Mouse (Mus musculus) lung, postnatal 25 days (tissue): ENCODE measurements at regions not wholly inside any gene's neighbourhood (a gene's known extent, or its start where the extent isn't known, plus 50 kb on each side); places are given as distances from the start of the nearest gene placed in this dataset.
A peak's percentile ranks its signal among the peaks of the same experiment; 100 is the strongest.

Experiments used
- DNase-seq: peaks from one replicate; pipeline ENCODE4 v3.0.0; 2022; ENCODE audit warnings: low spot score

- DNase-seq, result no peak
Observed at GRCm38 (mm10) chr15:42768396-42768795, 2634.2 kb downstream of the 9330182O14Rik start.

DNA sequence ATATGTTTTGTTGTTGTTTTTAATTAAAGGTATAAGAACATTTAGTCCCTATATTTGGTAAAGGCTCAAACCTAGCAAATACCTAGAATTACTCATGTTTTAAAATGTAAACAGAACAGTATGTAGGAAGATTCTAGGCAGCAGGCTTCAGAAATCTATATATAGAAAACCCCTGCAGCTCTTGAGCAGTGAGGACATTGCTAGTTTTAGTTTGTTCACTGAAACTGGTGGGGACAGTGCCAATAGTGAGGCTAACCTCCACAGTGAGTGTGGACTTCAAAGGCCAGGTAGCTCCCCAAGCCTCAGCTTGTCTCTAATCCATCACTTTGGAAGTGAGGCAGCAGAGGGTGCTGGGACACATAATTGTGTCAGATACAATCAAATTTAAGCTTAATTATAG, 2645.7 kb downstream of the 9330182O14Rik start:
- DNase-seq, result no peak

DNA sequence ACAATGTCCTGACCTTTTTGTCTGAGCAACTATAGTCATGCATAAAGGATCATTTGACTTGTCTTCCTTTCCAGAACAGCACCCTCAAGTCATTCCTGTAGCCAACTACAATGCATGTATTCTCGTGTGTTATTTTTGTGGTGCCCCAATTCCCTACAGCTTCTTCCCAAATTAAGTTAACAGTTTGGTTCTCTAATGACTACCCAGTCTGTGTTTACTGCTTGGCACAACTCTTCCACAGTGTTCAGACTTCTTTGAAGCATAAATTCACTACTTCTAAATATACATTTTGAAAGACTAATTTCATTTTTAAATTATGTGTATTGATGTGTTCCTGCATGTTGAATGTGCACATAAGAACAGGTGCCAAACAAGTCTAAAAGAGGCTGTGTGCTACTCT, 2667.1 kb downstream of the 9330182O14Rik start:
- no peak for DNase-seq

- DNase-seq, result no peak
Observed at GRCm38 (mm10) chr15:42810871-42811490, 2676.8 kb downstream of the 9330182O14Rik start.

DNA sequence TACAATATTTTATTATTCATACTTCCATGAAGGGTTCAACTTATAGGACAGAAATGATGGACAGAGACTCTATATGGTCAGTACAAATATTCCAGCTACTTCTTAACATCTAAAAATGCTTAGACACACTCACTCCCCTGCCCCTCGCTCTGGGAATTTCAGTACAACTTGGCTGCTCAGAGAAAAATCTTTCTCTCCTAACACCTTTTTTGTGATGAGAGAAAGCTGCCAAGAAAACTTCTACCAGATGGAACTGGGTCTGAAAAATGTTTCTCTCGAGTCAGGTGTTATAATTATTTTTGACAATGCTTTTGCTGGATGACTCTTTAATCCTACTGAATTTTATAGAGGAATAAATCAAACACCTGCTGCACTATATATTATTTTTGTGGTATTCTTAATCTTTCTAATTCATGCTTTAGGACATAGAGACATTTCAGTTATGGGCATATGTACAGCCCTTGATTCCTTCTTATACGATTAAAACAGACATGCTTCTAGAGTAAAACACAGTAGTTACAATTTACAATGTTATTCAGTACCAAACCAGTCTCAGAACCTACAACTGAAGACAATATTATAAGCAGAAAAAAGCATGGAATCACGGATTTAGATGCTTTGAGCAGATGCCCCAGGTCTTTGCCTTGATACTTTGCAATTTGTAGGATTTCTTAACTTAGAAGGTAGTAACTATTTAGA, 2681.0 kb downstream of the 9330182O14Rik start:
- no peak for DNase-seq

- DNase-seq, result no peak
Observed at GRCm38 (mm10) chr15:42838839-42839238, 2704.7 kb downstream of the 9330182O14Rik start.

DNA sequence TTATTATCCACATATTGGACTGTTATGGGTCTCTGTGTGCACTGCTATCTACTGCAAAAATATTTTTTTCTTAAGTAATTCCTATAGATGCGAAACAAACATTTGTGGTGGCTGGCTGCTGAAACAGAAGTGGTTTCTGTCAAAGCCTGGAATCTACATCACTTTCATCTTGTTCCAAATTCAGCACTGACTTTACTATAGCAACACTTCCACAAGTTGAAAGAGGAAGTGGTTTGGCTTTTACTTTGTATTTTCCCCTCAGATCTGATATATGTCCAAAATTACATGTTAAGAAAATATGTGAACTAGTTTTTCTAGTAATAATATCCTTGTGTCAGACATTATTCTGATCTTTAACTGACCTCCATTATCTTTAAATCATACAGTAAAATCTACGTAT, 2715.8 kb downstream of the 9330182O14Rik start:
- DNase-seq, result no peak

- no peak for DNase-seq
Observed at GRCm38 (mm10) chr15:42872491-42872890, 2738.3 kb downstream of the 9330182O14Rik start.

DNA sequence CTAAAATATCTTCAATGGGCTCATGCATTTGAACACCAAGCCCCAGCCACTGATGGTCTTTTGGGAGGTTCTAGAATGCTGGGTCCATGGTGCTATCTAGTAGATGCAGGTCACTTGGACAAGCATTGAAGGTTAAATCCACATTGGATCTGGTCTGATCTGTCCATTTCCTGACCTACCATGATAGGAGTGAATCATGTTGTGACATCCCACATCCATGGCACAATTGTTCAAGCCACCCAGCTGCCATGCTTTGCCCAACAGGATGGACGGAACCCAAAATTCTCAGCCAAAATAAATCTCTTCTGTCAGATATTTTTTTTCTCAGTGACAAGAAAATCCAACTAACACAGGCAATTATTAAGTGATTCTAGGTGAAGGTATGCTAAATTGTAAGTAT, 2760.4 kb downstream of the 9330182O14Rik start:
- no peak for DNase-seq

DNA sequence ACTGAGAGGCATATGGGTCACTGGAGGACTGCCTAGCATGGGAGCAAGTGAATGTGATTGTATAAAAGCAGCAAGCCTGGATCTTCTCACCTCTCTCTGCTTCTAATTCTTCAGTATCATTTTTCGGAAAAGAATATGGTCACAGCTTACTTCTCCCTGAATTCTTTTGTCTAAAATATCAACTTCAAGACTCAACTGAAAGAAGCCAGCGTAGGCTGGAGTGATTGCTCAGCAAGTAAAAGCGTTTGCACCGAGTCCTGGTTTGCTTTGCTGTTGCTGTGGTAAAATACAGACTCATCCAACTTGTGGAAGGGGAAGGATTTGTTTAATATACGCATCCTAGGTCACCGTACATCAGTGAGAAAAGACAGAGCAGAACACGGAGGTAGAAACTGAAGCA, 2765.9 kb downstream of the 9330182O14Rik start:
- no peak for DNase-seq

GRCm38 (mm10) chr15:42901782-42902181, 2767.6 kb downstream of the 9330182O14Rik start:
- DNase-seq, result no peak

GRCm38 (mm10) chr15:42911357-42911756, 2777.2 kb downstream of the 9330182O14Rik start:
- DNase-seq, result no peak

- DNase-seq, result no peak
Observed at GRCm38 (mm10) chr15:42912880-42913279, 2778.7 kb downstream of the 9330182O14Rik start.

GRCm38 (mm10) chr15:42913285-42913684, 2779.1 kb downstream of the 9330182O14Rik start:
- no peak for DNase-seq

GRCm38 (mm10) chr15:42914099-42914498, 2779.9 kb downstream of the 9330182O14Rik start:
- peak; percentile 37 for DNase-seq

GRCm38 (mm10) chr15:42915195-42915594, 2781.0 kb downstream of the 9330182O14Rik start:
- DNase-seq, result no peak

- DNase-seq, result no peak
Observed at GRCm38 (mm10) chr15:42921618-42922017, 2787.5 kb downstream of the 9330182O14Rik start.

DNA sequence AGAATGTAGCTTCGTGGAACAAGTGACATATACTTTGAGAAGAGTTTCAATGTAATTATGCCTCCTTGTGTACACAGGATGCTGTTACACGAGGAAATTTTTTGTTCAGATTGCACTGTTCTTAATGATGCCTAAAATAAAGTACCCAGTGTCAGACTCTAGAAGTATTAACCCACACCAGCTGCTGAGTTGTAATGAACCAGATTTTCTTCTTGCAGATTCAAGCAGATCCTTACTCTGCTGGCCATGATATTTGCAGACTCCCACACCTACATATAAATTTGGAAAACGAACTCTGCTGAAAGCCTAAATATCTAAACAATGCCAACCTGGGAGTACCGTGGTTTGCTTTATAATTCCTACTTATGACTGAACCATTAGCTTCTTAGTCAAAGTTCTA, 2794.2 kb downstream of the 9330182O14Rik start:
- DNase-seq, result no peak

DNA sequence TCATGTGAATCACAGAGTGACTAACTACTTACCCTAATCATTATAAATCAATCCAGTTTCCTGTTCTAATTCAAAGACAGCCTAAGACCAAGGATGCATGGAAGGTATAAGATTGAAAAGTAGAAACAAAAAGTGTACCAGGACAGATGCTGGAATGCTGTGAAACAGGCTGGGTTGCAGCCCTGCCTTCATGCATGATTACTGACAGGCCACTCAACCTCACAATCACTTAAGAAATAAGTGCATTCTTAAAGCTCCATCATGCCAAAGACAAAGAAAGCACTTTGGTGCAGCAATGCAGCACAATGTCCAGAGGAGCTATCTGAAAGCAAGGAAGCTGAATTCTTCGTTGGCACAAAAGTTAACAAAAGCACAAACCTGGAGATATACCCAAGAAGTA, 2810.4 kb downstream of the 9330182O14Rik start:
- no peak for DNase-seq

- no peak for DNase-seq
Observed at GRCm38 (mm10) chr15:42955167-42955566, 2821.0 kb downstream of the 9330182O14Rik start.

GRCm38 (mm10) chr15:42962747-42963338, 2828.7 kb downstream of the 9330182O14Rik start:
- DNase-seq, result peak; percentile 66

GRCm38 (mm10) chr15:42965314-42965713, 2831.1 kb downstream of the 9330182O14Rik start:
- no peak for DNase-seq
